In the genomic region with DNA sequence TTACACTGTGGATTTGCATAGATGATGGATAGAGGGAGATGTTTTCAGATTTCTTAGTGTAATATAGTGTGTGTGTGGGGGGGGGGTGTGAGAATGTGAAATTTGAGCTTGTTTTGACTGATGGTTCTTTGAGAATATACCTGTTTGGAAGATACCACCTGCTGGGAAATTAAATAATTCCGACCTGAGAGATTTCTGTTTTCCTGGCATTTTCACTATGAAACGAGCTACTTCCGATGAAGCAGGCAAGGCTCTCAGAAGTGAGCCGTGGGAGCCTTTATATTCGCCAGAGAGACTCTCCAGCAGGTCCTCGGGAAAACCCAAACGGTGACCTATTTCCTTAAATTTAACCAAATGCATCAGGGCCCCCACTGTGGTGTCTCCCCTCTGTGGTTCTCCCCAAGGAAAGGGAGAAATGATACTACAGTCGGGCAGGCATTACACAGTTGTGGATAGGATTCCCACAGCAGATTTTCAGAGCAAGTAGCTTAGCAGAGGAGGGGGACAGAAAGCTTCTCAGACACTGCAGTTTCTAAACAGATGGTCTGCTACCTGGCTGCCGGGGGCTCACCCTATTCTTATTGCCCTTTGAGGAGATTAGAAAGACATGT, we compare ENCODE assay signal across 18 mouse cellular contexts.
A peak's percentile ranks its signal among the peaks of the same experiment; 100 is the strongest.
DNase-seq lines count a peak whose midpoint lies in the region; ATAC-seq lines count a peak whose summit lies in the region.
"Had no signal": no experiment of that assay in that cellular context is flagged by ENCODE, and none has a peak within 500 bp of the region (broad histone marks: within the 10 kb centered on the region; RNA-seq: fewer than 3 reads in every experiment).

No protein-coding gene starts in this region.

- H3K9ac ChIP-seq in hindbrain, embryonic 13.5 days = peak overlapping the region; percentile 30; the same call in 1 of the 2 replicates
- no peak overlapping the region for H3K9ac ChIP-seq in midbrain, embryonic 12.5 days (replicated peaks)
- no peak overlapping the region for H3K9ac ChIP-seq in kidney, embryonic 16.5 days (replicated peaks; ENCODE audit: low read length)
- H3K9ac ChIP-seq: embryonic facial prominence, embryonic 15.5 days; heart, embryonic 15.5 days; kidney, embryonic 15.5 days; liver, embryonic 14.5 days had no signal

- no peak for DNase-seq in hindbrain, embryonic 10.5 days (ENCODE audit: low spot score)
- peak; percentile 9 for DNase-seq in right cerebral cortex, postnatal 4 days
- no peak for DNase-seq in right cerebral cortex, postnatal 10 days (ENCODE audit: low spot score in 2 of 2)
- DNase-seq in retina, postnatal 1 day = peak; percentile 41
- DNase-seq in adrenal gland, postnatal 10 days = no peak
- DNase-seq: cerebellum, adult 18-20 months; heart, adult 11 months; thymus, postnatal 14 days had no signal

- H3K27ac ChIP-seq in hindbrain, embryonic 13.5 days = peak overlapping the region; percentile 88
- no peak overlapping the region for H3K27ac ChIP-seq in hindbrain, embryonic 10.5 days
- H3K27ac ChIP-seq in midbrain, embryonic 12.5 days (replicated peaks) = peak overlapping the region; percentile 67
- no peak overlapping the region for H3K27ac ChIP-seq in kidney, embryonic 16.5 days (ENCODE audit: low read length)
- H3K27ac ChIP-seq: embryonic facial prominence, embryonic 15.5 days; heart, embryonic 15.5 days; kidney, embryonic 15.5 days; liver, embryonic 14.5 days had no signal

- H3K4me1 ChIP-seq in hindbrain, embryonic 13.5 days (replicated peaks) = peaks cover 22% of the 10 kb centered on the region
- H3K4me1 ChIP-seq in hindbrain, embryonic 10.5 days (replicated peaks) = peaks cover 7% of the 10 kb centered on the region
- H3K4me1 ChIP-seq in midbrain, embryonic 12.5 days = peaks cover 14% of the 10 kb centered on the region
- H3K4me1 ChIP-seq in kidney, embryonic 16.5 days (ENCODE audit: insufficient read depth, low read length) = no peaks in the 10 kb centered on the region
- H3K4me1 ChIP-seq: embryonic facial prominence, embryonic 15.5 days; heart, embryonic 15.5 days; kidney, embryonic 15.5 days had no signal

- WGBS in hindbrain, embryonic 13.5 days = 50% methylated on average over 9 of the region's 9 CpGs
- WGBS in hindbrain, embryonic 10.5 days = 74% methylated on average over 9 of the region's 9 CpGs
- WGBS in midbrain, embryonic 12.5 days = 60% methylated on average over 9 of the region's 9 CpGs
- 69% methylated on average over 9 of the region's 9 CpGs for WGBS in kidney, embryonic 16.5 days

- H3K4me3 ChIP-seq in hindbrain, embryonic 13.5 days = no peak overlapping the region
- H3K4me3 ChIP-seq in hindbrain, embryonic 10.5 days = no peak overlapping the region
- H3K4me3 ChIP-seq in midbrain, embryonic 12.5 days = no peak overlapping the region
- no peak overlapping the region for H3K4me3 ChIP-seq in kidney, embryonic 16.5 days (ENCODE audit: low read length)
- H3K4me3 ChIP-seq: embryonic facial prominence, embryonic 15.5 days; heart, embryonic 15.5 days; kidney, embryonic 15.5 days had no signal

- no peaks in the 10 kb centered on the region for H3K36me3 ChIP-seq in hindbrain, embryonic 13.5 days
- no peaks in the 10 kb centered on the region for H3K36me3 ChIP-seq in hindbrain, embryonic 10.5 days
- H3K36me3 ChIP-seq in midbrain, embryonic 12.5 days = no peaks in the 10 kb centered on the region
- H3K36me3 ChIP-seq in kidney, embryonic 16.5 days (ENCODE audit: insufficient read depth, low read length) = no peaks in the 10 kb centered on the region
- H3K36me3 ChIP-seq: embryonic facial prominence, embryonic 15.5 days; G1E; heart, embryonic 15.5 days; kidney, embryonic 15.5 days had no signal

- ATAC-seq in hindbrain, embryonic 13.5 days (ENCODE audit: low FRiP score) = no peak
- no peak for ATAC-seq in midbrain, embryonic 12.5 days (ENCODE audit: low FRiP score, low read depth)
- ATAC-seq in kidney, embryonic 16.5 days (ENCODE audit: low FRiP score, low TSS enrichment) = no peak
- ATAC-seq: inflammation-experienced regulatory T-cells, adult 6 months; lung, postnatal 0 days had no signal

- H3K27me3 ChIP-seq in hindbrain, embryonic 13.5 days = no peaks in the 10 kb centered on the region
- H3K27me3 ChIP-seq in hindbrain, embryonic 10.5 days (ENCODE audit: insufficient read depth, poor library complexity, severe bottlenecking) = no peaks in the 10 kb centered on the region
- no peaks in the 10 kb centered on the region for H3K27me3 ChIP-seq in midbrain, embryonic 12.5 days
- H3K27me3 ChIP-seq in kidney, embryonic 16.5 days (ENCODE audit: insufficient read depth, low read length) = no peaks in the 10 kb centered on the region
- H3K27me3 ChIP-seq: embryonic facial prominence, embryonic 15.5 days; heart, embryonic 15.5 days; kidney, embryonic 15.5 days had no signal

- no peaks in the 10 kb centered on the region for H3K9me3 ChIP-seq in hindbrain, embryonic 13.5 days
- H3K9me3 ChIP-seq in hindbrain, embryonic 10.5 days = no peaks in the 10 kb centered on the region
- no peaks in the 10 kb centered on the region for H3K9me3 ChIP-seq in midbrain, embryonic 12.5 days
- H3K9me3 ChIP-seq in kidney, embryonic 16.5 days (ENCODE audit: low read length) = no peaks in the 10 kb centered on the region
- H3K9me3 ChIP-seq: embryonic facial prominence, embryonic 15.5 days; G1E; heart, embryonic 15.5 days; kidney, embryonic 15.5 days had no signal

- H3K4me2 ChIP-seq in hindbrain, embryonic 13.5 days = peak overlapping the region; percentile 33
- no peak overlapping the region for H3K4me2 ChIP-seq in midbrain, embryonic 12.5 days (replicated peaks)
- H3K4me2 ChIP-seq in kidney, embryonic 16.5 days (replicated peaks; ENCODE audit: low read depth, low read length) = no peak overlapping the region
- H3K4me2 ChIP-seq: embryonic facial prominence, embryonic 15.5 days; heart, embryonic 15.5 days; kidney, embryonic 15.5 days had no signal

Comparison
In these comparisons a context has a peak if more than half of its experiments do, and no peak if none do; other contexts are left out.
1. H3K27ac ChIP-seq: peak in hindbrain, embryonic 13.5 days (single experiment) and midbrain, embryonic 12.5 days (single experiment); none in hindbrain, embryonic 10.5 days (single experiment) and kidney, embryonic 16.5 days (single experiment).
2. DNase-seq: peak in right cerebral cortex, postnatal 4 days (single experiment) and retina, postnatal 1 day (single experiment); none in hindbrain, embryonic 10.5 days (single experiment), right cerebral cortex, postnatal 10 days (0 of 2) and adrenal gland, postnatal 10 days (single experiment).